Mouse (Mus musculus): Measurements from ENCODE around the gene Hemk1. TPM values are rescaled to one million over a fixed set of nuclear protein-coding genes. Genes with fewer than 3 reads are reported as not detected.

The Hemk1 gene
- polyA plus RNA-seq, 1 experiment from 2014 or later = 16.3 TPM

GRCm38 (mm10) chr9:107368302-107368701, 30.2 kb upstream of the Hemk1 start:
- WGBS = 86% methylated on average over 1 of the region's 1 CpGs
- no peak for ATAC-seq (ENCODE audit: low FRiP score)
- no peak overlapping the region for H3K27ac ChIP-seq (replicated peaks)

GRCm38 (mm10) chr9:107366644-107367043, 28.5 kb upstream of the Hemk1 start:
- H3K4me3 ChIP-seq (replicated peaks) = no peak overlapping the region
- H3K4me1 ChIP-seq = peaks cover 11% of the 10 kb centered on the region
- H3K9ac ChIP-seq (replicated peaks) = no peak overlapping the region
- H3K27me3 ChIP-seq (replicated peaks) = 0 out of 2 replicates have a peak, but pooled peaks cover 5% of the 10 kb centered on the region
- no peaks in the 10 kb centered on the region for H3K36me3 ChIP-seq
- H3K27ac ChIP-seq (replicated peaks) = no peak overlapping the region
- WGBS = 5% methylated on average over 3 of the region's 3 CpGs
- no peak overlapping the region for H3K4me2 ChIP-seq
- ATAC-seq (ENCODE audit: low FRiP score) = no peak
- H3K9me3 ChIP-seq (replicated peaks) = no peaks in the 10 kb centered on the region

More at GRCm38 (mm10) chr9:107368302-107368701, 30.2 kb upstream of the Hemk1 start:
- peaks cover 11% of the 10 kb centered on the region for H3K4me1 ChIP-seq
- no peak overlapping the region for H3K9ac ChIP-seq (replicated peaks)
- 0 out of 2 replicates have a peak, but pooled peaks cover 5% of the 10 kb centered on the region for H3K27me3 ChIP-seq (replicated peaks)
- H3K4me2 ChIP-seq = no peak overlapping the region
- H3K36me3 ChIP-seq = no peaks in the 10 kb centered on the region
- H3K9me3 ChIP-seq (replicated peaks) = no peaks in the 10 kb centered on the region
- H3K4me3 ChIP-seq (replicated peaks) = no peak overlapping the region

- Histone ChIP-seq H3K4me3 (replicated peaks) (no peak overlapping the region), H3K4me1 (0 out of 2 replicates have a peak, but pooled peaks cover 4% of the 10 kb centered on the region), H3K27ac (replicated peaks) (no peak overlapping the region), H3K27me3 (replicated peaks) (peaks cover 5% of the 10 kb centered on the region; the same call in 1 of the 2 replicates), H3K36me3 (no peaks in the 10 kb centered on the region), H3K9ac (replicated peaks) (no peak overlapping the region), H3K4me2 (no peak overlapping the region), H3K9me3 (replicated peaks) (no peaks in the 10 kb centered on the region)
- 21% methylated on average over 3 of the region's 3 CpGs for WGBS
- no peak for ATAC-seq (ENCODE audit: low FRiP score)
Measured at GRCm38 (mm10) chr9:107360989-107361388, 22.8 kb upstream of the Hemk1 start.

GRCm38 (mm10) chr9:107357651-107358050, 19.5 kb upstream of the Hemk1 start:
- Histone ChIP-seq H3K36me3 (no peaks in the 10 kb centered on the region), H3K27ac (replicated peaks) (no peak overlapping the region), H3K9me3 (replicated peaks) (no peaks in the 10 kb centered on the region), H3K9ac (replicated peaks) (no peak overlapping the region), H3K4me3 (replicated peaks) (no peak overlapping the region), H3K4me1 (0 out of 2 replicates have a peak, but pooled peaks cover 4% of the 10 kb centered on the region), H3K27me3 (replicated peaks) (peaks cover 9% of the 10 kb centered on the region), H3K4me2 (no peak overlapping the region)
- WGBS = 16% methylated on average over 5 of the region's 5 CpGs
- ATAC-seq (ENCODE audit: low FRiP score) = peak; percentile 42; the same call in 1 of the 2 replicates

- Histone ChIP-seq H3K27ac (replicated peaks) (no peak overlapping the region), H3K4me3 (replicated peaks) (no peak overlapping the region), H3K4me1 (0 out of 2 replicates have a peak, but pooled peaks cover 4% of the 10 kb centered on the region), H3K9me3 (replicated peaks) (no peaks in the 10 kb centered on the region), H3K27me3 (replicated peaks) (peaks cover 9% of the 10 kb centered on the region), H3K36me3 (no peaks in the 10 kb centered on the region), H3K4me2 (no peak overlapping the region), H3K9ac (replicated peaks) (no peak overlapping the region)
- ATAC-seq (ENCODE audit: low FRiP score) = 0 out of 2 replicates have a peak, but pooled peaks have one; percentile 19
- WGBS = 58% methylated on average over 7 of the region's 7 CpGs
Measured at GRCm38 (mm10) chr9:107355870-107356765, 18.0 kb upstream of the Hemk1 start.

- Histone ChIP-seq H3K9ac (replicated peaks) (no peak overlapping the region), H3K36me3 (no peaks in the 10 kb centered on the region), H3K27ac (replicated peaks) (no peak overlapping the region), H3K27me3 (replicated peaks) (peaks cover 9% of the 10 kb centered on the region), H3K4me1 (no peaks in the 10 kb centered on the region), H3K9me3 (replicated peaks) (no peaks in the 10 kb centered on the region), H3K4me2 (no peak overlapping the region), H3K4me3 (replicated peaks) (no peak overlapping the region)
- no peak for ATAC-seq (ENCODE audit: low FRiP score)
- 63% methylated on average over 1 of the region's 1 CpGs for WGBS
Measured at GRCm38 (mm10) chr9:107354826-107355225, 16.7 kb upstream of the Hemk1 start.

GRCm38 (mm10) chr9:107349321-107349720, 11.2 kb upstream of the Hemk1 start:
- no peak for ATAC-seq (ENCODE audit: low FRiP score)
- Histone ChIP-seq H3K27ac (replicated peaks) (peak overlapping the region; percentile 45), H3K9me3 (replicated peaks) (no peaks in the 10 kb centered on the region), H3K9ac (replicated peaks) (no peak overlapping the region), H3K27me3 (replicated peaks) (no peaks in the 10 kb centered on the region; the same call in 1 of the 2 replicates), H3K36me3 (peaks cover 6% of the 10 kb centered on the region; the same call in 1 of the 2 replicates), H3K4me3 (replicated peaks) (no peak overlapping the region), H3K4me2 (no peak overlapping the region), H3K4me1 (0 out of 2 replicates have a peak, but pooled peaks cover 8% of the 10 kb centered on the region)
- WGBS = 48% methylated on average over 7 of the region's 7 CpGs

GRCm38 (mm10) chr9:107347586-107348183, 9.5 kb upstream of the Hemk1 start:
- 78% methylated on average over 9 of the region's 9 CpGs for WGBS

GRCm38 (mm10) chr9:107346081-107346480, 7.9 kb upstream of the Hemk1 start:
- peak overlapping the region; percentile 20; the same call in 1 of the 2 replicates for H3K9ac ChIP-seq (replicated peaks)
- H3K27me3 ChIP-seq (replicated peaks) = no peaks in the 10 kb centered on the region
- no peak overlapping the region for H3K27ac ChIP-seq (replicated peaks)
- no peak for ATAC-seq (ENCODE audit: low FRiP score)
- WGBS = 77% methylated on average over 8 of the region's 8 CpGs
- no peak overlapping the region for H3K4me2 ChIP-seq
- no peak overlapping the region for H3K4me3 ChIP-seq (replicated peaks)
- H3K36me3 ChIP-seq = peaks cover 6% of the 10 kb centered on the region; the same call in 1 of the 2 replicates
- no peaks in the 10 kb centered on the region for H3K9me3 ChIP-seq (replicated peaks)
- H3K4me1 ChIP-seq = peaks cover 24% of the 10 kb centered on the region

More at GRCm38 (mm10) chr9:107347586-107348183, 9.5 kb upstream of the Hemk1 start:
- Histone ChIP-seq H3K4me2 (no peak overlapping the region), H3K4me1 (peaks cover 16% of the 10 kb centered on the region; the same call in 1 of the 2 replicates), H3K36me3 (peaks cover 6% of the 10 kb centered on the region; the same call in 1 of the 2 replicates), H3K27me3 (replicated peaks) (no peaks in the 10 kb centered on the region; the same call in 1 of the 2 replicates), H3K9me3 (replicated peaks) (no peaks in the 10 kb centered on the region), H3K27ac (replicated peaks) (no peak overlapping the region), H3K4me3 (replicated peaks) (no peak overlapping the region), H3K9ac (replicated peaks) (no peak overlapping the region)
- no peak for ATAC-seq (ENCODE audit: low FRiP score)

GRCm38 (mm10) chr9:107344027-107344426, 5.9 kb upstream of the Hemk1 start:
- Histone ChIP-seq H3K36me3 (peaks cover 6% of the 10 kb centered on the region; the same call in 1 of the 2 replicates), H3K9me3 (replicated peaks) (no peaks in the 10 kb centered on the region), H3K4me1 (peaks cover 33% of the 10 kb centered on the region), H3K27ac (replicated peaks) (no peak overlapping the region), H3K4me2 (no peak overlapping the region), H3K9ac (replicated peaks) (0 out of 2 replicates have a peak overlapping the region, but pooled peaks have one; percentile 5), H3K27me3 (replicated peaks) (no peaks in the 10 kb centered on the region), H3K4me3 (replicated peaks) (no peak overlapping the region)
- ATAC-seq (ENCODE audit: low FRiP score) = no peak
- WGBS = 73% methylated on average over 6 of the region's 6 CpGs

GRCm38 (mm10) chr9:107343146-107343943, 5.2 kb upstream of the Hemk1 start:
- H3K9ac ChIP-seq (replicated peaks) = 0 out of 2 replicates have a peak overlapping the region, but pooled peaks have one; percentile 5
- 72% methylated on average over 8 of the region's 8 CpGs for WGBS

More at GRCm38 (mm10) chr9:107343146-107343943, 5.2 kb upstream of the Hemk1 start:
- H3K36me3 ChIP-seq = peaks cover 6% of the 10 kb centered on the region; the same call in 1 of the 2 replicates
- H3K9me3 ChIP-seq (replicated peaks) = no peaks in the 10 kb centered on the region
- H3K27ac ChIP-seq (replicated peaks) = no peak overlapping the region
- H3K27me3 ChIP-seq (replicated peaks) = no peaks in the 10 kb centered on the region
- no peak overlapping the region for H3K4me3 ChIP-seq (replicated peaks)
- no peak for ATAC-seq (ENCODE audit: low FRiP score)
- no peak overlapping the region for H3K4me2 ChIP-seq
- H3K4me1 ChIP-seq = peaks cover 36% of the 10 kb centered on the region
